Mouse (Mus musculus) forelimb bud, embryonic 11.5 days (tissue): ENCODE measurements around the gene Zan.
"Not testable (repeated sequence)": the region's sequence is repeated elsewhere in the genome, so short reads cannot be mapped to it uniquely, and the experiment has no call there.

ENCODE experiments used
- DNase-seq: peaks from one replicate; pipeline ENCODE4 v3.0.0-alpha.2; 2012; ENCODE audit warnings: low read depth, low spot score

Zan gene

GRCm38 (mm10) chr5:137501709-137502666 lies 25.1 kb upstream of the Zan start, which contains the start of gene Pop7:
TSS of gene Pop7 (minus strand) at chr5:137502518.
- DNase-seq = peak; percentile 100

GRCm38 (mm10) chr5:137500186-137500585 lies 23.3 kb upstream of the Zan start:
- no peak for DNase-seq

GRCm38 (mm10) chr5:137493831-137494230 lies 17.0 kb upstream of the Zan start:
- DNase-seq = no peak

- no peak for DNase-seq
These were observed 14.7 kb upstream of the Zan start for GRCm38 (mm10) chr5:137491559-137491958.

GRCm38 (mm10) chr5:137487616-137488015 lies 10.8 kb upstream of the Zan start:
- DNase-seq = no peak

GRCm38 (mm10) chr5:137485851-137486155 lies 8.9 kb upstream of the Zan start:
- no peak for DNase-seq

GRCm38 (mm10) chr5:137485071-137485850 lies 8.4 kb upstream of the Zan start:
- DNase-seq = no peak

- DNase-seq = no peak
These were observed 5.0 kb upstream of the Zan start for GRCm38 (mm10) chr5:137481897-137482296.

GRCm38 (mm10) chr5:137481138-137481537 lies 4.3 kb upstream of the Zan start:
- peak; percentile 90 for DNase-seq

GRCm38 (mm10) chr5:137474351-137474750 lies 2.5 kb downstream of the Zan start:
- DNase-seq = no peak

- no peak for DNase-seq
These were observed 4.5 kb downstream of the Zan start for GRCm38 (mm10) chr5:137472252-137472904.

GRCm38 (mm10) chr5:137466946-137467345 lies 9.9 kb downstream of the Zan start:
- DNase-seq = no peak

GRCm38 (mm10) chr5:137465049-137465448 lies 11.8 kb downstream of the Zan start:
- DNase-seq = no peak

GRCm38 (mm10) chr5:137455866-137456591 lies 20.8 kb downstream of the Zan start:
- no peak for DNase-seq

GRCm38 (mm10) chr5:137455206-137455605 lies 21.7 kb downstream of the Zan start:
- no peak for DNase-seq

- DNase-seq = no peak
These were observed 31.3 kb downstream of the Zan start for GRCm38 (mm10) chr5:137445536-137445935.

GRCm38 (mm10) chr5:137440216-137440855 lies 36.5 kb downstream of the Zan start:
- DNase-seq = no peak

GRCm38 (mm10) chr5:137433889-137434288 lies 43.0 kb downstream of the Zan start:
- no peak for DNase-seq

GRCm38 (mm10) chr5:137430402-137430801 lies 46.5 kb downstream of the Zan start:
- DNase-seq = not testable (repeated sequence)

- DNase-seq = peak; percentile 10
These were observed 51.2 kb downstream of the Zan start for GRCm38 (mm10) chr5:137425648-137426047.

- no peak for DNase-seq
These were observed 57.0 kb downstream of the Zan start for GRCm38 (mm10) chr5:137419841-137420240.
